Mouse (Mus musculus) heart, embryonic 11.5 days (tissue): Measurements from ENCODE around the gene Bricd5. TPM values are rescaled to one million over a fixed set of nuclear protein-coding genes. Genes with fewer than 3 reads are reported as not detected.

Experiments used
- ATAC-seq: fragments of 200-750 bp; cut with Nextera tagmentation; replicated peaks from 2 replicates; pipeline ENCODE4 v1.8.0; 2017; ENCODE audit warnings: moderate library complexity; ENCODE audit not compliant: insufficient number of reproducible peaks, low FRiP score, low TSS enrichment
- H3K27ac ChIP-seq: fragments of 300-500 bp; sonication (generic); 2 replicates; pipeline ENCODE4 v1.5.1; 2014; ENCODE audit warnings: mild to moderate bottlenecking, low read depth, low read length
- H3K27me3 ChIP-seq: fragments of 300-500 bp; sonication (generic); 2 replicates; pipeline ENCODE4 v1.6.1; 2014; ENCODE audit warnings: mild to moderate bottlenecking, low read length, mixed read lengths; ENCODE audit not compliant: control insufficient read depth, insufficient read depth
- H3K36me3 ChIP-seq: fragments of 300-500 bp; sonication (generic); 2 replicates; pipeline ENCODE4 v1.6.1; 2014; ENCODE audit warnings: mild to moderate bottlenecking, low read length, moderate library complexity, mixed read lengths; ENCODE audit not compliant: control insufficient read depth, insufficient read depth
- H3K4me1 ChIP-seq: fragments of 300-500 bp; sonication (generic); 2 replicates; pipeline ENCODE4 v1.6.1; 2014; ENCODE audit warnings: low read length; ENCODE audit not compliant: control insufficient read depth, insufficient read depth
- H3K4me2 ChIP-seq: fragments of 300-500 bp; sonication (generic); 2 replicates; pipeline ENCODE4 v1.6.1; 2014; ENCODE audit warnings: mild to moderate bottlenecking, moderate library complexity
- H3K4me3 ChIP-seq: fragments of 300-500 bp; sonication (generic); 2 replicates; pipeline ENCODE4 v1.5.1; 2014; ENCODE audit warnings: low read depth, low read length
- H3K9ac ChIP-seq: fragments of 300-500 bp; sonication (generic); 2 replicates; pipeline ENCODE4 v1.6.1; 2014; ENCODE audit warnings: mild to moderate bottlenecking, low read depth, low read length, moderate library complexity
- H3K9me3 ChIP-seq: fragments of 300-500 bp; sonication (generic); replicated peaks from 2 replicates; pipeline ENCODE4 v1.6.1; 2016; ENCODE audit warnings: low read length; ENCODE audit not compliant: control insufficient read depth
- WGBS: fragments of 180-500 bp; shearing (Covaris S2); extraction: QIAGEN DNeasy Blood & Tissue Kit; methylation state at CpG from one replicate; pipeline ENCODE4 v1.1.7; 2014; ENCODE audit not compliant: insufficient replicate concordance; 5-methylcytosine and 5-hydroxymethylcytosine counted together
- polyA plus RNA-seq: library from polyadenylated mRNA; unstranded; fragments of >200 nt; fragmentation: Nextera tagmentation; extraction: Ambion mirVana; gene quantifications from 2 replicates; pipeline ENCODE4 v1.2.1, GENCODE M21; 2014

Gene Bricd5
- polyA plus RNA-seq, 1 experiment from 2014 or later, result 0.21 TPM

- Histone ChIP-seq H3K4me2 (peak overlapping the region; percentile 72; the same call in 1 of the 2 replicates), H3K9ac (peak overlapping the region; percentile 87), H3K27me3 (no peaks in the 10 kb centered on the region), H3K9me3 (no peaks in the 10 kb centered on the region), H3K36me3 (peaks cover 24% of the 10 kb centered on the region), H3K27ac (no peak overlapping the region), H3K4me3 (peak overlapping the region; percentile 74), H3K4me1 (peaks cover 22% of the 10 kb centered on the region)
- ATAC-seq, result no peak
- WGBS, result 92% methylated on average over 20 of the region's 20 CpGs
Observed at GRCm38 (mm10) chr17:24477053-24477984, 3.6 kb downstream of the Bricd5 start.

- WGBS, result 55% methylated on average over 11 of the region's 11 CpGs
- no peak for ATAC-seq
Observed at GRCm38 (mm10) chr17:24477985-24478600, 4.4 kb downstream of the Bricd5 start.

GRCm38 (mm10) chr17:24478663-24479380 is 5.1 kb downstream of the Bricd5 start, which contains the start of gene Mlst8:
Gene Mlst8, minus strand, starts transcription at chr17:24479078.
- Histone ChIP-seq H3K36me3 (peaks cover 20% of the 10 kb centered on the region), H3K27me3 (no peaks in the 10 kb centered on the region), H3K4me2 (peak within 1 kb of the TSS; percentile 72), H3K4me1 (peaks cover 9% of the 10 kb centered on the region; the same call in 1 of the 2 replicates), H3K9ac (peak within 1 kb of the TSS; percentile 87), H3K27ac (peak within 1 kb of the TSS; percentile 93), H3K4me3 (peak within 1 kb of the TSS; percentile 74), H3K9me3 (no peaks in the 10 kb centered on the region)
- ATAC-seq, result peak; percentile 90
- under 1% methylated on average over 47 of the region's 48 CpGs for WGBS

More at GRCm38 (mm10) chr17:24477985-24478600, 4.4 kb downstream of the Bricd5 start:
- Histone ChIP-seq H3K4me3 (peak overlapping the region; percentile 74), H3K9ac (peak overlapping the region; percentile 87), H3K36me3 (peaks cover 24% of the 10 kb centered on the region), H3K4me1 (peaks cover 15% of the 10 kb centered on the region; the same call in 1 of the 2 replicates), H3K4me2 (peak overlapping the region; percentile 72), H3K27me3 (no peaks in the 10 kb centered on the region), H3K9me3 (no peaks in the 10 kb centered on the region), H3K27ac (no peak overlapping the region; the same call in 1 of the 2 replicates)

DNA sequence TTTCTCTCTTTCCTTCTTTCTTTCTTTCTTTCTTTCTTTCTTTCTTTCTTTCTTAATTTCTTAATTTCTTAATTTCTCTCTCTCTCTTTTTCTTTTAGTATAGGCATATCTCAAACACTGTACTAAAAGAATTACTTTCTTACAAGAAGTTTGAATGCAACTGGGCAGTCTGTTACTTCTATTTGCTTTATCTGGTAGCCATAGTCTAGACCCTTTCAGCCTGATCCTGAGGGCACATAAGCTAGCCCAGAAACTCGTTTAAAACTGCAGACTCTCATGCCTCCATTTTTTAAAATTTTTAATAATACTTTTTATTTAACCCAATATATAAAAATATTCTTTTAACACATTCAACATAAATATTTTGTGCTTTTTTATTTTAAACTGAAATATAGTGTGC is 5.7 kb downstream of the Bricd5 start:
- Histone ChIP-seq H3K4me3 (peak overlapping the region; percentile 74; the same call in 1 of the 2 replicates), H3K27me3 (no peaks in the 10 kb centered on the region), H3K4me1 (peaks cover 7% of the 10 kb centered on the region; the same call in 1 of the 2 replicates), H3K9me3 (no peaks in the 10 kb centered on the region), H3K36me3 (peaks cover 17% of the 10 kb centered on the region), H3K27ac (no peak overlapping the region), H3K9ac (no peak overlapping the region), H3K4me2 (peak overlapping the region; percentile 72)
- ATAC-seq, result no peak
- 29% methylated on average over 1 of the region's 1 CpGs for WGBS

- ATAC-seq, result no peak
- peaks cover 9% of the 10 kb centered on the region for H3K4me1 ChIP-seq
- no peak overlapping the region for H3K27ac ChIP-seq
- H3K4me3 ChIP-seq, result no peak overlapping the region
- H3K27me3 ChIP-seq, result no peaks in the 10 kb centered on the region
- H3K9me3 ChIP-seq, result no peaks in the 10 kb centered on the region
- H3K4me2 ChIP-seq, result no peak overlapping the region; the same call in 1 of the 2 replicates
- no peak overlapping the region for H3K9ac ChIP-seq
- H3K36me3 ChIP-seq, result peaks cover 12% of the 10 kb centered on the region
- 46% methylated on average over 3 of the region's 3 CpGs for whole genome bisulfite sequencing
Observed at GRCm38 (mm10) chr17:24480201-24480826, 6.6 kb downstream of the Bricd5 start.

DNA sequence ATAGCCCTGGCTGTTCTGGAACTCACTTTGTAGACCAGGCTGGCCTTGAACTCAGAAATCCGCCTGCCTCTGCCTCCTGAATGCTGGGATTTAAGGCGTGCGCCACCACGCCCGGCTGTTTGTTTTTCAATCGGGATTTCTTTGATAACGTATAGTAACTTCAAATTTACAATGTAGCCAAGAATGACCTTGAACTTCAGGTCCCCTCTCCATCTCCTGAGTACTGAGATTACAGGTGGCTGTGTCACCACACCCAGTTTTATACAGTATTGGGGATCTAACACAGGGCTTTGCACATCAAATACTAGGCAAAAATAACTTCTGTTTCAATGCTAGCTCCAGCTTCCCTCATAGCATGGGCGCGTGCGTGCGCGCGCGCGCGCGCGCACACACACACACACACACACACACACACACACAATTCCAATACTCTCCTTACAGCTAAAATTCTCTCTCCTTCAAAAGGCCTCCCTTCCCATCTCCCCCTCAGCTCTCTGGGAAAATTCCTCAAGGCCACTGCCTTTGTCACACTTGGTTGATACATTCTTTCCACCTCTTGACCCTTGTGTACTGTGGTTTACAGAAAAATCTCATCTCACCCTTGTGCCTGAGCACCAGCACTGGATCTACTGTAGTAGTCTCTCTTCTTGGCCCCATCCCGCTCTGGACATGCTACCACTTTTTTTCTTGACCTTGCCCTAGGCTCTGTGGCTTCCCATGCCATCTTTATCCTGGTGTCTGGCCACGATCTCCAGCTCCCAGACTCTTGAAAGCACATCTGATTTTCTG is 7.5 kb downstream of the Bricd5 start:
- no peak for ATAC-seq

DNA sequence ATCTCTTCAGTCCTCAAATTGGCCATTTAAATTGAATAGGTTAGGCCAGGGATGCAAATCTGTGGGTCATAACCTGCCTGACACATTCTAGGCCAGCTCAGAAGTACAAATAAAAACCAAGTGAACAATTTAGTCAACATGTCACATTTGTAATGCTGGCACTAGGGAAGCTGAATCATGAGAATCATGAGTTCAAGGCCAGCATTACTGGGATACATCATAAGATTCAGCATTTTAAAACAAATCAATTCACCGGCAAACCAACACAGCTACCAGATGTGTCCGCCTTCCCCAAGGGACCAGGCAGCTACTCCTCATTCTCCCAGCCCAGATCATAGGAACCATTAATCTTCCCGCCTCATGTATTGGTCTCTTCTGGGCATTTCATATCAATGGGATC is 9.8 kb downstream of the Bricd5 start:
- WGBS, result 85% methylated on average over 3 of the region's 3 CpGs
- peaks cover 6% of the 10 kb centered on the region for H3K4me1 ChIP-seq
- H3K9me3 ChIP-seq, result no peaks in the 10 kb centered on the region
- H3K9ac ChIP-seq, result no peak overlapping the region
- ATAC-seq, result no peak
- H3K27ac ChIP-seq, result no peak overlapping the region
- no peak overlapping the region for H3K4me3 ChIP-seq
- H3K4me2 ChIP-seq, result no peak overlapping the region
- H3K36me3 ChIP-seq, result no peaks in the 10 kb centered on the region
- H3K27me3 ChIP-seq, result peaks cover 18% of the 10 kb centered on the region

More for the DNA sequence above, 7.5 kb downstream of the Bricd5 start:
- Histone ChIP-seq H3K4me1 (peaks cover 13% of the 10 kb centered on the region), H3K9ac (no peak overlapping the region), H3K9me3 (no peaks in the 10 kb centered on the region), H3K36me3 (peaks cover 6% of the 10 kb centered on the region), H3K27me3 (no peaks in the 10 kb centered on the region), H3K4me2 (no peak overlapping the region), H3K4me3 (no peak overlapping the region), H3K27ac (no peak overlapping the region)
- 89% methylated on average over 20 of the region's 20 CpGs for WGBS
